Mouse (Mus musculus): Measurements from ENCODE around the gene Anxa6. TPM values are rescaled to one million over a fixed set of nuclear protein-coding genes. Genes with fewer than 3 reads are reported as not detected.
"Not testable (repeated sequence)": the region's sequence is repeated elsewhere in the genome, so short reads cannot be mapped to it uniquely, and the experiment has no call there.

The Anxa6 gene
- total and polyA plus RNA-seq, 3 experiments, result 136 to 213 (median 205) TPM

- H3K4me1 ChIP-seq (ENCODE audit: control insufficient read depth, insufficient read depth, low read length), result peaks cover 5% of the 10 kb centered on the region
- DNase-seq, result no peak
- no peaks in the 10 kb centered on the region for H3K36me3 ChIP-seq (ENCODE audit: control insufficient read depth, insufficient read depth, low read length)
- no peak overlapping the region for H3K27ac ChIP-seq
- intact Hi-C loops (cut with DNase I), result no loop called here
- TF ChIP-seq CTCF (IDR thresholded peaks at IDR 0.05) (no peak), EP300 (IDR thresholded peaks at IDR 0.05; ENCODE audit: insufficient read depth, low read depth, low read length) (no peak), POLR2A (IDR thresholded peaks at IDR 0.05; ENCODE audit: insufficient read depth, low read depth, low read length) (no peak)
- H3K4me3 ChIP-seq, result no peak overlapping the region
- no peak overlapping the region for H3K9ac ChIP-seq (ENCODE audit: low read depth, low read length)
- no peaks in the 10 kb centered on the region for H3K27me3 ChIP-seq (ENCODE audit: control insufficient read depth, insufficient read depth, low read length)
- WGBS, result 63% methylated on average over 6 of the region's 6 CpGs
- H3K79me2 ChIP-seq (replicated peaks; ENCODE audit: control insufficient read depth, insufficient read depth, low read length), result no peaks in the 10 kb centered on the region
Observed at GRCm38 (mm10) chr11:54965234-54965633, 68.0 kb downstream of the Anxa6 start.

GRCm38 (mm10) chr11:54962810-54963209 lies 70.4 kb downstream of the Anxa6 start, which contains the start of gene Tnip1:
Gene Tnip1, minus strand, starts transcription at chr11:54962917.
- peak within 1 kb of the TSS; percentile 60 for H3K27ac ChIP-seq
- H3K4me1 ChIP-seq (ENCODE audit: control insufficient read depth, insufficient read depth, low read length), result peaks cover 5% of the 10 kb centered on the region
- no peaks in the 10 kb centered on the region for H3K27me3 ChIP-seq (ENCODE audit: control insufficient read depth, insufficient read depth, low read length)
- 33% methylated on average over 6 of the region's 6 CpGs for WGBS
- no peaks in the 10 kb centered on the region for H3K36me3 ChIP-seq (ENCODE audit: control insufficient read depth, insufficient read depth, low read length)
- TF ChIP-seq EP300 (IDR thresholded peaks at IDR 0.05; ENCODE audit: insufficient read depth, low read depth, low read length) (no peak), CTCF (IDR thresholded peaks at IDR 0.05) (no peak), POLR2A (IDR thresholded peaks at IDR 0.05; ENCODE audit: insufficient read depth, low read depth, low read length) (peak; percentile 41; the same call in 1 of the 2 replicates)
- peak within 1 kb of the TSS; percentile 15; the same call in 1 of the 2 replicates for H3K9ac ChIP-seq (ENCODE audit: low read depth, low read length)
- H3K4me3 ChIP-seq, result peak within 1 kb of the TSS; percentile 10; the same call in 1 of the 2 replicates
- no peaks in the 10 kb centered on the region for H3K79me2 ChIP-seq (replicated peaks; ENCODE audit: control insufficient read depth, insufficient read depth, low read length)
- intact Hi-C loops (cut with DNase I), result no loop called here
- peak in 1 of 2 experiments; percentile 54 for DNase-seq

GRCm38 (mm10) chr11:54961921-54962320 lies 71.3 kb downstream of the Anxa6 start:
- H3K27ac ChIP-seq, result peak overlapping the region; percentile 60
- no peaks in the 10 kb centered on the region for H3K36me3 ChIP-seq (ENCODE audit: control insufficient read depth, insufficient read depth, low read length)
- peak in 1 of 2 experiments; percentile 32 for DNase-seq
- H3K4me1 ChIP-seq (ENCODE audit: control insufficient read depth, insufficient read depth, low read length), result peaks cover 5% of the 10 kb centered on the region
- intact Hi-C loops (cut with DNase I), result no loop called here
- H3K4me3 ChIP-seq, result no peak overlapping the region; the same call in 1 of the 2 replicates
- no peaks in the 10 kb centered on the region for H3K79me2 ChIP-seq (replicated peaks; ENCODE audit: control insufficient read depth, insufficient read depth, low read length)
- no peak for TF ChIP-seq CTCF (IDR thresholded peaks at IDR 0.05)
- TF ChIP-seq EP300 (IDR thresholded peaks at IDR 0.05; ENCODE audit: insufficient read depth, low read depth, low read length), result no peak
- 31% methylated on average over 3 of the region's 3 CpGs for WGBS
- H3K27me3 ChIP-seq (ENCODE audit: control insufficient read depth, insufficient read depth, low read length), result no peaks in the 10 kb centered on the region
- no peak overlapping the region for H3K9ac ChIP-seq (ENCODE audit: low read depth, low read length)

GRCm38 (mm10) chr11:54961164-54961850 lies 71.9 kb downstream of the Anxa6 start:
- H3K4me1 ChIP-seq (ENCODE audit: control insufficient read depth, insufficient read depth, low read length), result peaks cover 5% of the 10 kb centered on the region

GRCm38 (mm10) chr11:54960251-54960650 lies 73.0 kb downstream of the Anxa6 start:
- no peaks in the 10 kb centered on the region for H3K79me2 ChIP-seq (replicated peaks; ENCODE audit: control insufficient read depth, insufficient read depth, low read length)
- intact Hi-C loops (cut with DNase I), result no loop called here

More at GRCm38 (mm10) chr11:54961164-54961850, 71.9 kb downstream of the Anxa6 start:
- intact Hi-C loops (cut with DNase I), result no loop called here
- Histone ChIP-seq H3K27me3 (ENCODE audit: control insufficient read depth, insufficient read depth, low read length) (no peaks in the 10 kb centered on the region), H3K36me3 (ENCODE audit: control insufficient read depth, insufficient read depth, low read length) (no peaks in the 10 kb centered on the region), H3K27ac (peak overlapping the region; percentile 60), H3K9ac (ENCODE audit: low read depth, low read length) (0 out of 2 replicates have a peak overlapping the region, but pooled peaks have one; percentile 4), H3K4me3 (no peak overlapping the region), H3K79me2 (replicated peaks; ENCODE audit: control insufficient read depth, insufficient read depth, low read length) (no peaks in the 10 kb centered on the region)
- WGBS, result 40% methylated on average over 6 of the region's 6 CpGs
- no peak for TF ChIP-seq CTCF (IDR thresholded peaks at IDR 0.05)
- no peak for TF ChIP-seq POLR2A (IDR thresholded peaks at IDR 0.05; ENCODE audit: insufficient read depth, low read depth, low read length)
- no peak for TF ChIP-seq EP300 (IDR thresholded peaks at IDR 0.05; ENCODE audit: insufficient read depth, low read depth, low read length)
- peak in 1 of 2 experiments; percentile 30 for DNase-seq

GRCm38 (mm10) chr11:54958571-54959073 lies 74.6 kb downstream of the Anxa6 start:
- no peak for TF ChIP-seq POLR2A (IDR thresholded peaks at IDR 0.05; ENCODE audit: insufficient read depth, low read depth, low read length)
- TF ChIP-seq CTCF (IDR thresholded peaks at IDR 0.05), result no peak
- intact Hi-C loops (cut with DNase I), result no loop called here
- no peak for DNase-seq
- Histone ChIP-seq H3K27me3 (ENCODE audit: control insufficient read depth, insufficient read depth, low read length) (no peaks in the 10 kb centered on the region), H3K9ac (ENCODE audit: low read depth, low read length) (no peak overlapping the region), H3K27ac (no peak overlapping the region), H3K4me3 (no peak overlapping the region), H3K36me3 (ENCODE audit: control insufficient read depth, insufficient read depth, low read length) (no peaks in the 10 kb centered on the region), H3K79me2 (replicated peaks; ENCODE audit: control insufficient read depth, insufficient read depth, low read length) (no peaks in the 10 kb centered on the region), H3K4me1 (ENCODE audit: control insufficient read depth, insufficient read depth, low read length) (peaks cover 6% of the 10 kb centered on the region)
- WGBS, result 21% methylated on average over 3 of the region's 3 CpGs

More at GRCm38 (mm10) chr11:54960251-54960650, 73.0 kb downstream of the Anxa6 start:
- H3K27me3 ChIP-seq (ENCODE audit: control insufficient read depth, insufficient read depth, low read length), result no peaks in the 10 kb centered on the region
- no peak overlapping the region for H3K27ac ChIP-seq
- WGBS, result 78% methylated on average over 6 of the region's 6 CpGs
- H3K4me1 ChIP-seq (ENCODE audit: control insufficient read depth, insufficient read depth, low read length), result peaks cover 6% of the 10 kb centered on the region
- no peak for DNase-seq
- no peaks in the 10 kb centered on the region for H3K36me3 ChIP-seq (ENCODE audit: control insufficient read depth, insufficient read depth, low read length)
- TF ChIP-seq EP300 (IDR thresholded peaks at IDR 0.05; ENCODE audit: insufficient read depth, low read depth, low read length), result no peak
- no peak overlapping the region for H3K9ac ChIP-seq (ENCODE audit: low read depth, low read length)
- H3K4me3 ChIP-seq, result no peak overlapping the region

- not testable (repeated sequence) for H3K79me2 ChIP-seq (replicated peaks; ENCODE audit: control insufficient read depth, insufficient read depth, low read length); H3K9ac ChIP-seq (ENCODE audit: low read depth, low read length); H3K27me3 ChIP-seq (ENCODE audit: control insufficient read depth, insufficient read depth, low read length); DNase-seq; H3K27ac ChIP-seq; H3K36me3 ChIP-seq (ENCODE audit: control insufficient read depth, insufficient read depth, low read length); H3K4me3 ChIP-seq; H3K4me1 ChIP-seq (ENCODE audit: control insufficient read depth, insufficient read depth, low read length)
- WGBS, result 85% methylated on average over 3 of the region's 3 CpGs
- intact Hi-C loops (cut with DNase I), result loop anchor here (2.0 kb wide), 1 partner anchor 17 kb away; no protein-coding TSS in a partner anchor
Observed at GRCm38 (mm10) chr11:54957708-54958107, 75.5 kb downstream of the Anxa6 start.

Measured in heart, adult 2 months (tissue).